Mouse (Mus musculus) lung, embryonic 16.5 days (tissue): Measurements from ENCODE around the gene Slc35g1. TPM values are rescaled to one million over a fixed set of nuclear protein-coding genes. Genes with fewer than 3 reads are reported as not detected.
"Not testable (repeated sequence)": the region's sequence is repeated elsewhere in the genome, so short reads cannot be mapped to it uniquely, and the experiment has no call there.

Experiments used
- ATAC-seq: fragments of 200-750 bp; cut with Nextera tagmentation; 2 replicates; pipeline ENCODE4 v1.8.0; 2017; ENCODE audit warnings: low read depth, mild to moderate bottlenecking, moderate library complexity
- H3K27ac ChIP-seq: fragments of 300-500 bp; sonication (generic); 2 replicates; pipeline ENCODE4 v1.5.1; 2014; ENCODE audit warnings: mild to moderate bottlenecking, control low read depth, low read length
- H3K27me3 ChIP-seq: fragments of 300-500 bp; sonication (generic); 2 replicates; pipeline ENCODE4 v1.6.1; 2014; ENCODE audit warnings: low read depth, low read length, mixed read lengths; ENCODE audit not compliant: control insufficient read depth, insufficient read depth
- H3K36me3 ChIP-seq: fragments of 300-500 bp; sonication (generic); 2 replicates; pipeline ENCODE4 v1.6.1; 2014; ENCODE audit warnings: low read length; ENCODE audit not compliant: control insufficient read depth, insufficient read depth
- H3K4me1 ChIP-seq: fragments of 300-500 bp; sonication (generic); replicated peaks from 2 replicates; pipeline ENCODE4 v1.6.1; 2014; ENCODE audit warnings: low read length, mixed read lengths; ENCODE audit not compliant: control insufficient read depth, insufficient read depth
- H3K4me2 ChIP-seq: fragments of 300-500 bp; sonication (generic); 2 replicates; pipeline ENCODE4 v1.6.1; 2014; ENCODE audit warnings: low read depth, low read length, control low read depth
- H3K4me3 ChIP-seq: fragments of 300-500 bp; sonication (generic); 2 replicates; pipeline ENCODE4 v1.5.1; 2014; ENCODE audit warnings: mild to moderate bottlenecking, low read length, control low read depth
- H3K9ac ChIP-seq: fragments of 300-500 bp; sonication (generic); 2 replicates; pipeline ENCODE4 v1.6.1; 2014; ENCODE audit warnings: low read length, control low read depth
- H3K9me3 ChIP-seq: fragments of 300-500 bp; sonication (generic); 2 replicates; pipeline ENCODE4 v1.6.1; 2016; ENCODE audit warnings: low read length; ENCODE audit not compliant: control insufficient read depth
- WGBS: fragments of 180-500 bp; shearing (Covaris S2); extraction: QIAGEN DNeasy Blood & Tissue Kit; methylation state at CpG from one replicate; pipeline ENCODE4 v1.1.7; 2014; 5-methylcytosine and 5-hydroxymethylcytosine counted together
- polyA plus RNA-seq: library from polyadenylated mRNA; unstranded; fragments of >200 nt; fragmentation: Nextera tagmentation; extraction: Ambion mirVana; gene quantifications from 2 replicates; pipeline ENCODE4 v1.2.1, GENCODE M21; 2015

The Slc35g1 gene
- polyA plus RNA-seq, 1 experiment from 2014 or later = 2.9 TPM

- Histone ChIP-seq H3K9ac (no peak overlapping the region), H3K27ac (no peak overlapping the region), H3K4me2 (no peak overlapping the region), H3K9me3 (peaks cover 2% of the 10 kb centered on the region; the same call in 1 of the 2 replicates), H3K4me3 (no peak overlapping the region), H3K27me3 (no peaks in the 10 kb centered on the region), H3K36me3 (no peaks in the 10 kb centered on the region), H3K4me1 (no peaks in the 10 kb centered on the region)
- WGBS = 42% methylated on average over 2 of the region's 2 CpGs
- no peak for ATAC-seq
Measured at GRCm38 (mm10) chr19:38373371-38373770, 22.4 kb upstream of the Slc35g1 start.

- H3K4me2 ChIP-seq = no peak overlapping the region
- no peak overlapping the region for H3K9ac ChIP-seq
- no peak overlapping the region for H3K4me3 ChIP-seq
- ATAC-seq = no peak
- no peaks in the 10 kb centered on the region for H3K36me3 ChIP-seq
- 84% methylated on average over 12 of the region's 12 CpGs for WGBS
- no peaks in the 10 kb centered on the region for H3K4me1 ChIP-seq
- H3K27me3 ChIP-seq = no peaks in the 10 kb centered on the region
- no peak overlapping the region for H3K27ac ChIP-seq
- no peaks in the 10 kb centered on the region for H3K9me3 ChIP-seq
Measured at GRCm38 (mm10) chr19:38383769-38384168, 12.0 kb upstream of the Slc35g1 start.

- not testable (repeated sequence) for H3K27me3 ChIP-seq
Measured at GRCm38 (mm10) chr19:38387021-38387420, 8.8 kb upstream of the Slc35g1 start.

GRCm38 (mm10) chr19:38387835-38388234, 7.9 kb upstream of the Slc35g1 start:
- no peaks in the 10 kb centered on the region for H3K9me3 ChIP-seq
- H3K4me2 ChIP-seq = no peak overlapping the region
- no peaks in the 10 kb centered on the region for H3K36me3 ChIP-seq
- no peak overlapping the region for H3K27ac ChIP-seq
- 88% methylated on average over 4 of the region's 4 CpGs for WGBS
- no peaks in the 10 kb centered on the region for H3K4me1 ChIP-seq
- no peak overlapping the region for H3K9ac ChIP-seq
- no peak overlapping the region for H3K4me3 ChIP-seq
- ATAC-seq = no peak
- no peaks in the 10 kb centered on the region for H3K27me3 ChIP-seq

More at GRCm38 (mm10) chr19:38387021-38387420, 8.8 kb upstream of the Slc35g1 start:
- H3K9me3 ChIP-seq, H3K27ac ChIP-seq, H3K4me2 ChIP-seq, H3K4me3 ChIP-seq, H3K36me3 ChIP-seq, ATAC-seq, H3K9ac ChIP-seq, H3K4me1 ChIP-seq: not testable (repeated sequence)
- WGBS = 97% methylated on average over 1 of the region's 1 CpGs

- Histone ChIP-seq H3K4me1 (no peaks in the 10 kb centered on the region; the same call in 1 of the 2 replicates), H3K4me3 (peak overlapping the region; percentile 69), H3K9ac (no peak overlapping the region), H3K4me2 (peak overlapping the region; percentile 96), H3K27ac (no peak overlapping the region), H3K9me3 (no peaks in the 10 kb centered on the region), H3K27me3 (no peaks in the 10 kb centered on the region; the same call in 1 of the 2 replicates), H3K36me3 (no peaks in the 10 kb centered on the region)
- WGBS = 31% methylated on average over 8 of the region's 8 CpGs
- no peak for ATAC-seq
Measured at GRCm38 (mm10) chr19:38396633-38396970, 822 bp downstream of the Slc35g1 start.

- Histone ChIP-seq H3K4me2 (peak overlapping the region; percentile 96; the same call in 1 of the 2 replicates), H3K4me1 (no peaks in the 10 kb centered on the region; the same call in 1 of the 2 replicates), H3K27ac (no peak overlapping the region), H3K9ac (no peak overlapping the region), H3K4me3 (no peak overlapping the region), H3K27me3 (no peaks in the 10 kb centered on the region; the same call in 1 of the 2 replicates), H3K36me3 (no peaks in the 10 kb centered on the region), H3K9me3 (no peaks in the 10 kb centered on the region)
- ATAC-seq = no peak
- 50% methylated on average over 6 of the region's 6 CpGs for WGBS
Measured at GRCm38 (mm10) chr19:38397004-38397403, 1.2 kb downstream of the Slc35g1 start.

- no peaks in the 10 kb centered on the region for H3K36me3 ChIP-seq
- H3K27me3 ChIP-seq = no peaks in the 10 kb centered on the region; the same call in 1 of the 2 replicates
- H3K9me3 ChIP-seq = no peaks in the 10 kb centered on the region
- H3K27ac ChIP-seq = no peak overlapping the region
- WGBS = 71% methylated on average over 8 of the region's 8 CpGs
- H3K4me2 ChIP-seq = no peak overlapping the region
- no peak overlapping the region for H3K4me3 ChIP-seq
- ATAC-seq = no peak
- no peak overlapping the region for H3K9ac ChIP-seq
- no peaks in the 10 kb centered on the region; the same call in 1 of the 2 replicates for H3K4me1 ChIP-seq
Measured at GRCm38 (mm10) chr19:38398966-38399365, 3.2 kb downstream of the Slc35g1 start.

GRCm38 (mm10) chr19:38400851-38401250, 5.1 kb downstream of the Slc35g1 start:
- Histone ChIP-seq H3K36me3 (no peaks in the 10 kb centered on the region), H3K27ac (no peak overlapping the region), H3K4me2 (no peak overlapping the region), H3K4me3 (no peak overlapping the region), H3K9me3 (no peaks in the 10 kb centered on the region), H3K27me3 (no peaks in the 10 kb centered on the region; the same call in 1 of the 2 replicates), H3K9ac (no peak overlapping the region), H3K4me1 (no peaks in the 10 kb centered on the region; the same call in 1 of the 2 replicates)
- WGBS = 76% methylated on average over 2 of the region's 2 CpGs
- no peak for ATAC-seq

- H3K4me3 ChIP-seq = no peak overlapping the region
Measured at GRCm38 (mm10) chr19:38401416-38401815, 5.6 kb downstream of the Slc35g1 start.

More at GRCm38 (mm10) chr19:38401416-38401815, 5.6 kb downstream of the Slc35g1 start:
- no peaks in the 10 kb centered on the region; the same call in 1 of the 2 replicates for H3K4me1 ChIP-seq
- no peak for ATAC-seq
- no peak overlapping the region for H3K9ac ChIP-seq
- no peak overlapping the region for H3K27ac ChIP-seq
- 76% methylated on average over 2 of the region's 2 CpGs for WGBS
- no peaks in the 10 kb centered on the region for H3K36me3 ChIP-seq
- H3K9me3 ChIP-seq = no peaks in the 10 kb centered on the region
- H3K27me3 ChIP-seq = no peaks in the 10 kb centered on the region
- H3K4me2 ChIP-seq = no peak overlapping the region
